Comparison of ENCODE assay signal across 10 mouse cellular contexts in genomic region chr8:90976960-90977371, GRCm38 (mm10).
DNase-seq lines count a peak whose midpoint lies in the region; ATAC-seq and TF ChIP-seq lines count a peak whose summit lies in the region.
"Had no signal": no experiment of that assay in that cellular context is flagged by ENCODE, and none has a peak within 500 bp of the region (broad histone marks: within the 10 kb centered on the region; RNA-seq: fewer than 3 reads in every experiment).

No protein-coding gene starts in this region.

- H3K36me3 ChIP-seq in lung, embryonic 14.5 days (ENCODE audit: insufficient read depth), result peaks cover 44% of the 10 kb centered on the region
- peaks cover 82% of the 10 kb centered on the region for H3K36me3 ChIP-seq in forebrain, embryonic 10.5 days (replicated peaks)

- ATAC-seq in lung, embryonic 14.5 days (ENCODE audit: insufficient read depth), result no peak
- ATAC-seq: forebrain, postnatal 0 days had no signal

- H3K4me2 ChIP-seq in lung, embryonic 14.5 days, result no peak overlapping the region
- H3K4me2 ChIP-seq: hindbrain, embryonic 15.5 days; midbrain, embryonic 11.5 days had no signal

- peak; percentile 35 for DNase-seq in layer of hippocampus, adult 11-12 months (ENCODE audit: low spot score)
- DNase-seq in layer of hippocampus, postnatal 14 days (ENCODE audit: low spot score in 2 of 2), result no peak
- peak; percentile 60 for DNase-seq in MEL-GATA-1-ER (ENCODE audit: extremely low read depth, low read depth)
- peak; percentile 15 for DNase-seq in lung, embryonic 14.5 days
- DNase-seq in spleen, postnatal 36 days (ENCODE audit: low spot score in 2 of 2), result peak; percentile 65 to 68
- DNase-seq in forebrain, embryonic 10.5 days (ENCODE audit: extremely low spot score, low spot score), result no peak
- no peak for DNase-seq in adrenal gland, postnatal 25 days
- DNase-seq: forebrain, postnatal 0 days had no signal

- H3K27me3 ChIP-seq in lung, embryonic 14.5 days (ENCODE audit: insufficient read depth, low read length), result no peaks in the 10 kb centered on the region
- H3K27me3 ChIP-seq in forebrain, embryonic 10.5 days (ENCODE audit: poor library complexity, severe bottlenecking), result no peaks in the 10 kb centered on the region
- H3K27me3 ChIP-seq: hindbrain, embryonic 15.5 days had no signal

- H3K9me3 ChIP-seq in lung, embryonic 14.5 days (ENCODE audit: low read depth, low read length), result no peaks in the 10 kb centered on the region
- no peaks in the 10 kb centered on the region for H3K9me3 ChIP-seq in forebrain, embryonic 10.5 days
- H3K9me3 ChIP-seq: hindbrain, embryonic 15.5 days had no signal

- no peak for TF ChIP-seq CTCF in lung, embryonic 14.5 days (IDR thresholded peaks at IDR 0.05; ENCODE audit: low read depth)

- no peak overlapping the region for H3K4me3 ChIP-seq in lung, embryonic 14.5 days (ENCODE audit: low read depth, low read length)
- H3K4me3 ChIP-seq in forebrain, embryonic 10.5 days, result no peak overlapping the region
- H3K4me3 ChIP-seq: hindbrain, embryonic 15.5 days had no signal

- WGBS in lung, embryonic 14.5 days, result 71% methylated on average over 8 of the region's 8 CpGs
- WGBS in forebrain, embryonic 10.5 days, result 90% methylated on average over 8 of the region's 8 CpGs

- no peak overlapping the region for H3K9ac ChIP-seq in lung, embryonic 14.5 days
- H3K9ac ChIP-seq: forebrain, postnatal 0 days; hindbrain, embryonic 15.5 days had no signal

- no peaks in the 10 kb centered on the region for H3K4me1 ChIP-seq in lung, embryonic 14.5 days (ENCODE audit: insufficient read depth)
- H3K4me1 ChIP-seq in forebrain, embryonic 10.5 days, result no peaks in the 10 kb centered on the region
- H3K4me1 ChIP-seq: hindbrain, embryonic 15.5 days had no signal

- H3K27ac ChIP-seq in lung, embryonic 14.5 days (ENCODE audit: low read depth), result no peak overlapping the region
- H3K27ac ChIP-seq in forebrain, embryonic 10.5 days, result no peak overlapping the region
- H3K27ac ChIP-seq: hindbrain, embryonic 15.5 days had no signal

Comparison
In these comparisons a context has a peak if more than half of its experiments do, and no peak if none do; other contexts are left out.
1. DNase-seq: peak in layer of hippocampus, adult 11-12 months (single experiment), MEL-GATA-1-ER (single experiment), lung, embryonic 14.5 days (single experiment) and spleen, postnatal 36 days (2 of 2); none in layer of hippocampus, postnatal 14 days (0 of 2), forebrain, embryonic 10.5 days (single experiment) and adrenal gland, postnatal 25 days (single experiment).